Mouse (Mus musculus): ENCODE measurements around the gene Xrcc1.

DNA sequence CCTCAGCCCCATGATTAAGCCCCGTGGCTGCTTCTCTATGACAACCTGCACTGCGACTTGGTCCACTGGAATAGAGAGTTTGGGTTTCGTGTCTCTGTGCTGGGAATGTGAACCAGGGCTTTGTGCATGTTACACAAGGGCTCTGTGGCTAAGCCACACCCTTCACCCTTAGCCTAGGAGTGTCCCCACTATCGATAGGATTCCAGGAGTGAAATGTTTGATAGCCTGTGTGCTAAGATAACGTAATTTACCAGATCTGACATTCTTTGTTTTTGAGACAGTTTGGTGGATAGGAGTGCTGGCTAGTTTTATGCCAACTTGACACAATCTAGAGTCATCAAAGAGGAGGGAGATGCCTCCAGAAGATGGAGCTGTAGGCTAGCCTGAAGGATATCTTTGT lies 45.6 kb downstream of the Xrcc1 start:
- TF ChIP-seq CTCF (IDR thresholded peaks at IDR 0.05; ENCODE audit: low read depth, low read length) = no peak
- no peak for TF ChIP-seq POLR2A (IDR thresholded peaks at IDR 0.05; ENCODE audit: extremely low read depth, insufficient read depth, low read length)
